Mouse (Mus musculus) T-helper 2 cell (primary cell): ENCODE results near the gene Il20rb.

Experiments
- in situ Hi-C: fragments of 300-600 bp; cut with MboI, MseI; formaldehyde crosslinking; loops from one replicate; pipeline ENCODE4 v1.15.1; 2025; ENCODE audit warnings: high pct_unique_total_duplicates

Il20rb gene

GRCm38 (mm10) chr9:100431355-100431754, 55.2 kb downstream of the Il20rb start:
- in situ Hi-C loops: no loop called here

- in situ Hi-C loops: no loop called here
Observed at GRCm38 (mm10) chr9:100430911-100431310, 55.7 kb downstream of the Il20rb start.

- in situ Hi-C loops: no loop called here
Observed at GRCm38 (mm10) chr9:100419644-100420043, 66.9 kb downstream of the Il20rb start.

DNA sequence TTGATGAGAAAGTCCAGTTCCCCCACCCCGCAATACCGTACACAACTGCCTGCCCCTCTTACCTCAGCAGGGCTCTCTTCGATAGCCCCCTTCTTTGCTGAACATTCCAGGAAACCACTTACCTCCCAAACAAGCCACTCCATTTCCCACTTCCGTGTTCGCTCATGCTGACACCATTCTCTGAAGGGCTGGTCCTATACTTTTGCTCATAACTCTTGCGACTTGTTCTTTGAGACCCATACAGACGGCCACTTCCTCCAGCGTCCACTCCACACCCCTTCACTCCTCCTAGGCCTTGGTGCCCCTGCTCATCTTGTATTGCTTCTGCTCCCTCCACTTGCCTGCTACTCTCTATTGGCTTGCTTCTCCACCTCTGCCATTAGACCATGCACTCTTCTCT, 67.5 kb downstream of the Il20rb start:
- in situ Hi-C loops: no loop called here

DNA sequence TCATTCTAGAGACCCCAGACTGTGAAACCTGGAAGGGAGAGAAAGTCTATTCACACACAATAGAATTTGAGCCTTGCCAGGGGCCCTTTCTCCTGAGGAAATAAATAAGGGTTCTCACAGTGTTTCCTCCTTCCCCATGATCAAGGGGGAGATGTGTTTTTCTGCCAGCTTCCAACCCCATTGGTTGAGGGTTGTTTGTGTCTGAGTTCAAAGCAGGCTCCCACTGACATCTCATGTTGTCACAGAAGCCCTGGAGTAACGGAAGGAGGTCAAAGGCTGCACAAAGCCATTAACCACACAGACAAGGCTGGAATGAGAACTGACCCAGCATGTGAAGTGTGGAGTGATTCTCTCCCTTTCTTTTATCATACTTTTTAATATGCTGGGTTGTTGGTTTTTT, 69.8 kb downstream of the Il20rb start:
- in situ Hi-C loops: no loop called here

- in situ Hi-C loops: no loop called here
Observed at GRCm38 (mm10) chr9:100416299-100416698, 70.3 kb downstream of the Il20rb start.

- in situ Hi-C loops: no loop called here
Observed at GRCm38 (mm10) chr9:100415328-100415979, 71.1 kb downstream of the Il20rb start.
